Comparison of ENCODE assay signal across 8 mouse cellular contexts in the genomic region with DNA sequence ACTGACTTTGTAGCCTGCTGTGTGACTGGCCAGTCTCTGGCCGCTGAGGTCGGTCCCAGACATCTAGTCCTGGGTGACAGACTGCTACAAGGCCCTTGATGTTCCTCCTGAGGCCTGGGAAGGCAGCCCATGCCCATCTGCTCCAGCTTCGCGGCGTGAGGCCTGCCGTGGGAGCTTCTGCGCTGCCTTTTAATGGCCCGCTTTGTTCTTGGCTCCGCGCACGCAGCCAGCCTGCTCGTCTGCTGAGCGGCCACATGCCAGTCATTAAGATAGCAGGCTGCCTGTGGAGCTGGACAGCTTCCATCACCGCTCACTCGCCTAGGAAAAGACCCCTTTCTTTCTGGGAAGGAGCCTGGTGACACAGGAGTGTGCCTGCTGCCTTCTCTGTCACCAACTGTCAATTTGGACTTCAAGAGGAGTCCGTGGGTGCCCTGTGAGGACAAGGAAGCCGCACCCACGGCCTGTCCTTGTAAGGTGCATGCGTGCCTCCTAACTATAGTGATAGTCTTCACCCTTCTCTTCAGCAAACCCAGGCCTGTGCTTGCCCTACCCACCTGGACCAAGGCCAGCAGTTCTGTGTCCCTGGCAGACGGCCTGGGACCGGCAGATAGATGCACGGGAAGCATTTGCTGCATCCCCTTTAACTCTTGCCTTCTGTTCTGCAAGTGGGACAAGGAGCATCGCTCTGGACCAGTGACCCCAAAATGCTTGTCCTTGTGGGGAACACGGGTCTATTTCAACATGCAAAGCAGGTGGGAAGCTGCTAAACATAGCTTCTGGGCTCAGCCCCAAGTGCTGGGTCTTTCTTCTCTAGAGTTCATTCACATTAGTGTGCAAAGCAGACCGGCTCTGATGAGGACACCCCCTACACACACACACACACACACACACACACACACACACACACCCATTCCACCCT.
A peak's percentile ranks its signal among the peaks of the same experiment; 100 is the strongest.
DNase-seq lines count a peak whose midpoint lies in the region; ATAC-seq and TF ChIP-seq lines count a peak whose summit lies in the region.

No protein-coding gene starts in this region.

- no peaks in the 10 kb centered on the region for H3K27me3 ChIP-seq in thymus, adult 2 months (ENCODE audit: control insufficient read depth, insufficient read depth, low read length)
- no peaks in the 10 kb centered on the region for H3K27me3 ChIP-seq in lung, postnatal 0 days (replicated peaks; ENCODE audit: insufficient read depth, low read length)

- intact Hi-C loops in heart, postnatal 36 days (cut with DNase I), result loop anchor here (5.0 kb wide), 1 partner anchor 85 kb away; no protein-coding TSS in a partner anchor

- H3K27ac ChIP-seq in thymus, adult 2 months (ENCODE audit: control insufficient read depth, insufficient read depth, low read length), result 0 out of 2 replicates have a peak overlapping the region, but pooled peaks have one; percentile 17
- no peak overlapping the region for H3K27ac ChIP-seq in lung, postnatal 0 days (ENCODE audit: low read length)

- no peak for TF ChIP-seq POLR2A in thymus, adult 2 months (IDR thresholded peaks at IDR 0.05; ENCODE audit: control insufficient read depth, extremely low read depth, insufficient read depth, low read length, poor library complexity)

- no peaks in the 10 kb centered on the region for H3K36me3 ChIP-seq in thymus, adult 2 months (ENCODE audit: control insufficient read depth, insufficient read depth, low read length)
- H3K36me3 ChIP-seq in lung, postnatal 0 days (ENCODE audit: insufficient read depth, low read length), result no peaks in the 10 kb centered on the region

- no peaks in the 10 kb centered on the region for H3K9me3 ChIP-seq in lung, postnatal 0 days (ENCODE audit: low read length)

- no peak overlapping the region for H3K9ac ChIP-seq in lung, postnatal 0 days (replicated peaks; ENCODE audit: low read depth)

- 80% methylated on average over 25 of the region's 25 CpGs for WGBS in thymus, adult 2 months
- WGBS in lung, postnatal 0 days, result 23% methylated on average over 25 of the region's 25 CpGs

- no peak for TF ChIP-seq CTCF in thymus, adult 2 months (IDR thresholded peaks at IDR 0.05; ENCODE audit: borderline replicate concordance, control insufficient read depth, extremely low read depth, insufficient read depth, low read length, poor library complexity)
- no peak for TF ChIP-seq CTCF in lung, postnatal 0 days (IDR thresholded peaks at IDR 0.05)

- H3K4me1 ChIP-seq in thymus, adult 2 months (replicated peaks; ENCODE audit: control insufficient read depth, insufficient read depth, low read length), result peaks cover 2% of the 10 kb centered on the region
- peaks cover 10% of the 10 kb centered on the region; the same call in 1 of the 2 replicates for H3K4me1 ChIP-seq in lung, postnatal 0 days (ENCODE audit: insufficient read depth, low read depth, low read length)

- DNase-seq in thymus, adult 2 months, result no peak
- no peak for DNase-seq in thymus, postnatal 14 days
- peak; percentile 39 for DNase-seq in forelimb bud, embryonic 11.5 days (ENCODE audit: low read depth, low spot score)
- DNase-seq in heart, postnatal 36 days, result peak; percentile 72 to 74
- DNase-seq in layer of hippocampus, adult 9-10 months (ENCODE audit: low spot score), result peak; percentile 41
- peak; percentile 48 for DNase-seq in lung, postnatal 0 days (ENCODE audit: low spot score)
- peak; percentile 93 for DNase-seq in retina, postnatal 1 day
- no peak for DNase-seq in thymus, postnatal 4 days

- TF ChIP-seq EP300 in lung, postnatal 0 days (IDR thresholded peaks at IDR 0.05), result no peak

- no peak overlapping the region for H3K4me3 ChIP-seq in thymus, adult 2 months (ENCODE audit: control insufficient read depth, insufficient read depth, low read length)
- H3K4me3 ChIP-seq in lung, postnatal 0 days (ENCODE audit: low read depth, low read length), result no peak overlapping the region

- peak; percentile 59 for ATAC-seq in lung, postnatal 0 days

- no peak overlapping the region for H3K4me2 ChIP-seq in lung, postnatal 0 days (replicated peaks; ENCODE audit: low read depth, low read length)

Comparison
In these comparisons a context has a peak if more than half of its experiments do, and no peak if none do; other contexts are left out.
1. DNase-seq: peak in forelimb bud, embryonic 11.5 days (single experiment), heart, postnatal 36 days (2 of 2), layer of hippocampus, adult 9-10 months (single experiment), lung, postnatal 0 days (single experiment) and retina, postnatal 1 day (single experiment); none in thymus, adult 2 months (single experiment), thymus, postnatal 14 days (single experiment) and thymus, postnatal 4 days (single experiment).